Mouse (Mus musculus) lung, postnatal 0 days (tissue): ENCODE results near the gene Mmp25. TPM values are rescaled to one million over a fixed set of nuclear protein-coding genes. Genes with fewer than 3 reads are reported as not detected.

Source experiments
- ATAC-seq: fragments of 200-750 bp; cut with Nextera tagmentation; 2 replicates; pipeline ENCODE4 v1.8.0; 2017; ENCODE audit warnings: moderate library complexity
- DNase-seq: peaks from one replicate; pipeline ENCODE4 v3.0.0-alpha.2; 2016; ENCODE audit warnings: low spot score
- H3K27ac ChIP-seq: fragments of 300-500 bp; sonication (generic); 2 replicates; pipeline ENCODE4 v1.5.1; 2014; ENCODE audit warnings: antibody characterized with exemption, mild to moderate bottlenecking, low read length, mixed read lengths
- H3K27me3 ChIP-seq: fragments of 300-500 bp; sonication (generic); replicated peaks from 2 replicates; pipeline ENCODE4 v1.6.1; 2014; ENCODE audit warnings: low read length, mixed read lengths; ENCODE audit not compliant: insufficient read depth
- H3K36me3 ChIP-seq: fragments of 300-500 bp; sonication (generic); 2 replicates; pipeline ENCODE4 v1.6.1; 2014; ENCODE audit warnings: low read length, mixed read lengths; ENCODE audit not compliant: insufficient read depth
- H3K4me1 ChIP-seq: fragments of 300-500 bp; sonication (generic); 2 replicates; pipeline ENCODE4 v1.6.1; 2014; ENCODE audit warnings: antibody characterized with exemption, low read depth, low read length, mixed read lengths; ENCODE audit not compliant: insufficient read depth
- H3K4me2 ChIP-seq: fragments of 300-500 bp; sonication (generic); replicated peaks from 2 replicates; pipeline ENCODE4 v1.6.1; 2014; ENCODE audit warnings: low read depth, mild to moderate bottlenecking, low read length, moderate library complexity, mixed read lengths
- H3K4me3 ChIP-seq: fragments of 300-500 bp; sonication (generic); 2 replicates; pipeline ENCODE4 v1.5.1; 2014; ENCODE audit warnings: low read depth, low read length
- H3K9ac ChIP-seq: fragments of 300-500 bp; sonication (generic); replicated peaks from 2 replicates; pipeline ENCODE4 v1.6.1; 2014; ENCODE audit warnings: low read depth, mild to moderate bottlenecking
- H3K9me3 ChIP-seq: fragments of 300-500 bp; sonication (generic); 2 replicates; pipeline ENCODE4 v1.6.1; 2016; ENCODE audit warnings: low read length, mixed read lengths
- CTCF ChIP-seq: IDR thresholded peaks from 2 replicates; pipeline ENCODE4 v1.5.1; 2016; ENCODE audit warnings: antibody characterized with exemption, mild to moderate bottlenecking
- EP300 ChIP-seq: IDR thresholded peaks from 2 replicates; pipeline ENCODE4 v1.6.1; 2016; ENCODE audit warnings: antibody characterized with exemption, mild to moderate bottlenecking, control low read depth
- WGBS: fragments of 180-500 bp; shearing (Covaris S2); extraction: QIAGEN DNeasy Blood & Tissue Kit; methylation state at CpG from one replicate; pipeline ENCODE4 v1.1.7; 2014; 5-methylcytosine and 5-hydroxymethylcytosine counted together
- polyA plus RNA-seq: library from polyadenylated mRNA; unstranded; fragments of >200 nt; fragmentation: Nextera tagmentation; extraction: Ambion mirVana; gene quantifications from 2 replicates; pipeline ENCODE4 v1.2.1, GENCODE M21; 2015

Gene Mmp25
- polyA plus RNA-seq, 1 experiment from 2014 or later, result 0.36 TPM

DNA sequence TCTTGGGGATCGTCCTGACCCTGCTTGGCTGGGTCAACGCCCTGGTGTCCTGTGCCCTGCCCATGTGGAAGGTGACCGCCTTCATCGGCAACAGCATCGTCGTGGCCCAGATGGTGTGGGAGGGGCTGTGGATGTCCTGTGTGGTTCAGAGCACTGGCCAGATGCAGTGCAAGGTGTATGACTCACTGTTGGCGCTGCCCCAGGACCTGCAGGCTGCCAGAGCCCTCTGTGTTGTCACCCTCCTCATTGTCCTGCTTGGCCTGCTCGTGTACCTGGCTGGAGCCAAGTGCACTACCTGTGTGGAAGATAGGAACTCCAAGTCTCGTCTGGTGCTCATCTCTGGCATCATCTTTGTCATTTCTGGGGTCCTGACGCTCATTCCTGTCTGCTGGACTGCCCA is 36.0 kb upstream of the Mmp25 start:
- Histone ChIP-seq H3K27me3 (peaks cover 14% of the 10 kb centered on the region; the same call in 1 of the 2 replicates), H3K9ac (no peak overlapping the region), H3K27ac (no peak overlapping the region), H3K4me1 (peaks cover 6% of the 10 kb centered on the region; the same call in 1 of the 2 replicates), H3K36me3 (no peaks in the 10 kb centered on the region), H3K4me2 (no peak overlapping the region), H3K4me3 (no peak overlapping the region), H3K9me3 (no peaks in the 10 kb centered on the region)
- TF ChIP-seq EP300 (no peak), CTCF (no peak)
- 46% methylated on average over 10 of the region's 10 CpGs for WGBS
- DNase-seq (peak; percentile 70), ATAC-seq (peak; percentile 40)

DNA sequence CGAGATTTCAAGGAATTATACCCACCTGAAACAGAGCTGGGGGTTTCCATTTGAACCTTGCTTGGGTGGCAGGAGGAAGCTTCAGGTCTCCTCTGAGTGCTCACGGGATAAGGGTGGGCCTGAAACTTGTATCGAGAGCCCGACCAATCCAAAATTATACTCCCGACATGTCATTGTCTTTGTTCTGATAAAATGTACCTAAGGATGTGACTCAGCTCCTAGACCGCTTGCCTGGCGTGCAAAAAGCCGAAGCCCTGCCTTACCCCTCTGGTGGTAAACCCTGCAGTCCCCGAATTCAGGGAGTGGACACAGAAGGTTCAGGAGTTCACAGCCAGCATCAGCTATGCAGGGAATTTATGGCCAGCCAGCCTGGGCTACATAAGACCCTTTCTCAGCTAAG is 35.3 kb upstream of the Mmp25 start:
- Histone ChIP-seq H3K4me2 (no peak overlapping the region), H3K9ac (no peak overlapping the region), H3K4me1 (peaks cover 7% of the 10 kb centered on the region; the same call in 1 of the 2 replicates), H3K4me3 (no peak overlapping the region), H3K27me3 (peaks cover 14% of the 10 kb centered on the region; the same call in 1 of the 2 replicates), H3K36me3 (no peaks in the 10 kb centered on the region), H3K9me3 (no peaks in the 10 kb centered on the region), H3K27ac (no peak overlapping the region)
- DNase-seq (no peak), ATAC-seq (no peak)
- TF ChIP-seq CTCF (no peak), EP300 (no peak)
- WGBS, result 41% methylated on average over 9 of the region's 9 CpGs

DNA sequence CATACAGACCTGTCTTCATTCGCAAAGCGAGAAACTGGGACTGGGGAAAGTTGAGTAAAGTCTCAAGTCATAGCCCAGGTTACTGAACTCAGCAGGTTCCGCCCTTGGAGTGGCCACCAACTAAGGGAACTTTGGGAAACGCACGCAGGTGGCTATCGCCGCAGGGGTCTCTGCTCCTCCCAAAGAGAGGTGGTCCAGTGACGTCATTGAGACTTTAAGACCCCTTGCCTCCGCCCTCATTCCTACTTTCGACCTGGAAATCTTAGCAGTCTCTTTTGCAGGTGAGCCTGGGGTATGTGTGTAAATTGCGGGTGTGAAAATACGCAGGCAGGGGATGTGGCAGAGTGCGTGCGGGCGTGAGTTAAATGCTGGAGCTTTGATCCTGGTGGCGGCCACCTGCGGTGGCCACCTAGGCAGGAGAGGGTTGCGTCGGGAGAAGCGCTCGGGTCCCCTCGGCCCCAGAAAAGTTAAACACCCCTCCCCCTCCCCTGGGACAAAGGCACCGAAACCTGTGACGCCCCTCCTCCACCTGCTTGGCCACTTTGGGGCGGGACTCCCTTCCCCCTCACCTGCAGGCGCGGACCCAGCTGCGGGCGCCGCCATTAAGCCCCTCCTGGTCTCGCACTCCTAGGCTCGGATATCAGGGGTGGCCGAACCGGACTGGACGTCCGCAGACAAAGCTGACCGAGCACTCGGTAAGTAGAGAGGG is 34.2 kb upstream of the Mmp25 start, which contains the start of gene Cldn6:
Gene Cldn6 (plus strand): TSS at position 123 of the 709 bp plus-strand sequence.
- Histone ChIP-seq H3K4me1 (peaks cover 16% of the 10 kb centered on the region; the same call in 1 of the 2 replicates), H3K36me3 (no peaks in the 10 kb centered on the region), H3K4me3 (peak within 1 kb of the TSS; percentile 25), H3K9me3 (no peaks in the 10 kb centered on the region), H3K9ac (no peak within 1 kb of the TSS), H3K27me3 (peaks cover 14% of the 10 kb centered on the region; the same call in 1 of the 2 replicates), H3K4me2 (peak within 1 kb of the TSS; percentile 54), H3K27ac (no peak within 1 kb of the TSS)
- 6% methylated on average over 34 of the region's 38 CpGs for WGBS
- DNase-seq (no peak), ATAC-seq (no peak)
- TF ChIP-seq CTCF (no peak), EP300 (no peak)

DNA sequence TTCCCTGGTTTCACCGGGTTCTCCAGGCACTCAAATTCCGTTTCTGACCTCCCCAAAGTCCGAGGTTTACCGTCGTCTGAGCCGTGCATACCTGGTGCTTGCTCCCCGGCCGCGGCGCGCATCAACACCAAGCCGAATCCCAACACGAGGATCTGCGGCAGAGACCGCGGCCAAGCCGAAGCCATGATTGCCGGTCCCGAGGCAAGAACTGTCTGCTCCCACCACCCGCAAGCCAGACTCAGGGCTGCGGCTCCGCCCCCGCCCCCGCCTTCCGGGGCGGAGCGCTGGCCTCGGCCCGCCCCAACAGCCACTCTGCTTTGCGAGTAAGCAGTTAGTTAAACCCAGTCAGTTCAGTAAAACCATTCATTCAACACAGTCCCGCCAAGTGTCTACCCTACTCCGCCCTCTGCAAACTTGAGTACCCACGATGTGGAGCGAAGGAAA is 32.2 kb upstream of the Mmp25 start, which contains the start of gene Tnfrsf12a:
Gene Tnfrsf12a (minus strand): TSS at position 233 of the 444 bp plus-strand sequence.
- peaks cover 20% of the 10 kb centered on the region; the same call in 1 of the 2 replicates for H3K4me1 ChIP-seq

DNA sequence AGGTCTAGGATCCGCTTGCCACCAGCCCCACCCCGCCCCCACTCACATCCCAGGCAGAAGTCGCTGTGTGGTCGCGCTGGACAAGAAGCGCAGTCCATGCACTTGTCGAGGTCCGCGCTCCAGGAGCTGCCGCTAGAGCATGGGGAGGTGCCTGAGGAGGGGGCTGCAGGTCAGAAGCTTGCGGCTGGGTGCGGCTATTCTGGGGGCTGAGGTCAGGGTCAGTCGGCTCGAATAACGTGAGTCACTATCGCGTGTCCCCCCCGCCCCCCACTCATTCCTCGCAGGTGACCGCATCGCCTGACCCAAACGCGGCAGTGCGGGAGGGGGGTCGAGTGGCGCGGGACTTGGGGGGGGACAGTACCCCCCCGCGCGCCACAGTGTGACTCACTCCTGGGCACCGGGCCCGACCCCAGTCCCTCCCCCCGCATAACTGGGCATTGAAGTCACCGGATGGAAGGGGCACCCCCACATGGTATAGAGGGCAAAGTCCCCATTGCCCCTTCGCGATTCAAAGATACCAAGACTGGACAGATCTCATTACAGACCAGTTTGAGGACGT is 31.5 kb upstream of the Mmp25 start:
- TF ChIP-seq EP300 (no peak), CTCF (no peak)

More for the DNA sequence above, 32.2 kb upstream of the Mmp25 start, which contains the start of gene Tnfrsf12a:
- TF ChIP-seq CTCF (no peak), EP300 (no peak)
- Histone ChIP-seq H3K4me2 (peak within 1 kb of the TSS; percentile 65), H3K9me3 (no peaks in the 10 kb centered on the region), H3K36me3 (no peaks in the 10 kb centered on the region), H3K9ac (peak within 1 kb of the TSS; percentile 61), H3K4me3 (peak within 1 kb of the TSS; percentile 65), H3K27me3 (peaks cover 6% of the 10 kb centered on the region; the same call in 1 of the 2 replicates), H3K27ac (peak within 1 kb of the TSS; percentile 79)
- under 1% methylated on average over 34 of the region's 34 CpGs for WGBS
- ATAC-seq (peak; percentile 54), DNase-seq (peak; percentile 90)

More for the DNA sequence above, 31.5 kb upstream of the Mmp25 start:
- Histone ChIP-seq H3K27ac (peak overlapping the region; percentile 79), H3K4me2 (peak overlapping the region; percentile 65), H3K36me3 (no peaks in the 10 kb centered on the region), H3K4me3 (peak overlapping the region; percentile 65), H3K4me1 (peaks cover 20% of the 10 kb centered on the region; the same call in 1 of the 2 replicates), H3K9me3 (no peaks in the 10 kb centered on the region), H3K9ac (peak overlapping the region; percentile 61), H3K27me3 (peaks cover 6% of the 10 kb centered on the region; the same call in 1 of the 2 replicates)
- WGBS, result under 1% methylated on average over 30 of the region's 37 CpGs
- ATAC-seq, result peak; percentile 18
- peak; percentile 55 for DNase-seq
